Mouse (Mus musculus): ENCODE data around the gene Crip1.
A peak's percentile ranks its signal among the peaks of the same experiment; 100 is the strongest.
"Not testable (repeated sequence)": the region's sequence is repeated elsewhere in the genome, so short reads cannot be mapped to it uniquely, and the experiment has no call there.

The Crip1 gene

GRCm38 (mm10) chr12:113185442-113186291, 39.6 kb downstream of the Crip1 start, which contains the start of gene Tmem121:
Tmem121 (plus strand) TSS chr12:113185930.
- no peak for DNase-seq (ENCODE audit: low spot score)

- DNase-seq (ENCODE audit: low spot score): no peak
Observed at GRCm38 (mm10) chr12:113186326-113187010, 40.4 kb downstream of the Crip1 start.

GRCm38 (mm10) chr12:113187011-113187375, 40.9 kb downstream of the Crip1 start:
- DNase-seq (ENCODE audit: low spot score): no peak

DNA sequence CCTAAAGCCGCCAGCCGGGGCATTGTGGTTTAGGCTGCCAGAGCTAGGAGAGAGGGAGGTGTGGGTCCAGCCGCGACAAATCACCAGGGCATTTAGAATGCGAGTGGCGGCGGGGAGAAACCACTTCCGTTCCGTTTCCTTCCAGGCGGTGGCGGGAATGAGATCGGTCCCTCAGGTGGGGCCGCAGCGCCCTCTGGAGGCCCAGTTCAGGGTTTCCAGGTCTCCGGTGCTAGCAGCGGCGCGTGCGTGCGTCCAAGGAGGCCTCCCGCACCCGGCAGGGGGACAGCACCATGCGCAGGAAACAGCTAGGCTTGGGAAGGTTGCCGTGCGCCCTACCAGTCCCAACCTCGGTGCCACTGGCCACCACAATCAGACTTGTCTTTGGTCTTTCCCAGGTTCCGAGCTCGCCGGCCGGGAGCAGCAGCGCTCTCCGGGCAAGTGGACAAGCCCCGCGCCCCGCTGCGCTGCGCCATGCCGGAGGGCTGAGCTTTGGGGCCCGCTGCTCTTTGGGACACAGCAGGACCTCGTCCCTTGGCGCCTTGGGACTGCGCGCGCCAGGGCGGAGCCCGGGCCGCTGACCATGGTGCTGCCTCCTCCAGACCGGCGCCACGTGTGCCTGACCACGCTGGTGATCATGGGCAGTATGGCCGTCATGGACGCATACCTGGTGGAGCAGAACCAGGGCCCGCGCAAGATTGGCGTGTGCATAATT, 41.6 kb downstream of the Crip1 start:
- DNase-seq (ENCODE audit: low spot score): peak; percentile 80

DNA sequence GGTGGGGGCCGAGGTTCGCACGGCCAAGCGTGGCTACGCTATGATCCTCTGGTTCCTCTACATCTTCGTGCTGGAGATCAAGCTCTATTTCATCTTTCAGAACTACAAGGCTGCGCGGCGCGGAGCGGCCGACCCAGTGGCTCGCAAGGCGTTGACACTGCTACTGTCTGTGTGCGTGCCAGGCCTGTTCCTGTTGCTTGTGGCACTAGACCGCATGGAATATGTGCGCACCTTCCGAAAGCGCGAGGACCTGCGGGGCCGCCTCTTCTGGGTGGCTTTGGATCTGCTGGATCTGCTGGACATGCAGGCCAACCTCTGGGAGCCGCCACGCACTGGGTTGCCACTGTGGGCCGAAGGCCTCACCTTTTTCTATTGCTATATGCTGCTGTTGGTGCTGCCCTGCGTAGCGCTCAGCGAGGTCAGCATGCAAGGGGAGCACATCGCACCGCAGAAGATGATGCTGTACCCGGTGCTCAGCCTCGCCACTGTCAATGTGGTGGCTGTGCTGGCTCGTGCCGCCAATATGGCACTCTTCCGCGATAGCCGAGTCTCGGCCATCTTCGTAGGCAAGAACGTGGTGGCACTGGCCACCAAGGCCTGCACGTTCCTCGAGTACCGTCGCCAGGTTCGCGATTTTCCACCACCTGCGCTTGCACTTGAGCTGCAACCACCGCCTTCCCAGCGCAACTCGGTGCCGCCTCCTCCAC, 42.4 kb downstream of the Crip1 start:
- DNase-seq (ENCODE audit: low spot score): no peak

GRCm38 (mm10) chr12:113193423-113193822, 47.3 kb downstream of the Crip1 start:
- no peak for DNase-seq (ENCODE audit: low spot score)

GRCm38 (mm10) chr12:113199132-113199531, 53.0 kb downstream of the Crip1 start:
- DNase-seq (ENCODE audit: low spot score): not testable (repeated sequence)

DNA sequence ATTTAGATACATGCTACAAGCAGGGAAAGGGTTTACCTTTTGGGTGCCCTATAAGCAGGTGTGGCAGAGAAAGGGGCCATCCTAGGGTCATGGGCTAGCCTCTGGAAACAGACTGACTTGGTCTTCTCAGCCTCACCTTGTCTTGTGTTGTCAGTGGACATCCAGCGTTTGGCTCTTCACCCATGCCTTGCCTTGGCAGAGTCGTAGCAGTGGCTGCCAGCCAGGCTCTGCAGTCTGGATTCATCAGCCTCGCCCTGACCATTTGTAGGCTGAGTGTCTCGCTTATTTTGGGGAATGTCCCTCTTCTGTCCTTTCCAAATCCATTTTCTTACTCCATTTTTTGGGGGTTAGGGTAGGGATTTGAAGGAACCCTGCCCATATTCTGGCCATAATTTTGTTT, 55.2 kb downstream of the Crip1 start:
- no peak for DNase-seq (ENCODE audit: low spot score)

- no peak for DNase-seq (ENCODE audit: low spot score)
Observed at GRCm38 (mm10) chr12:113202008-113202407, 55.9 kb downstream of the Crip1 start.
